Mouse (Mus musculus): ENCODE measurements around the gene Ccm2. TPM values are rescaled to one million over a fixed set of nuclear protein-coding genes. Genes with fewer than 3 reads are reported as not detected.

Gene Ccm2
- polyA plus RNA-seq, 1 experiment from 2014 or later: 88.2 TPM

- ATAC-seq (ENCODE audit: low FRiP score) (no peak), DNase-seq (ENCODE audit: low spot score) (no peak)
- H3K4me1 ChIP-seq (replicated peaks; ENCODE audit: control insufficient read depth, insufficient read depth, low read length): no peaks in the 10 kb centered on the region
- no peak overlapping the region for H3K9ac ChIP-seq (ENCODE audit: low read depth, low read length)
- H3K27ac ChIP-seq (ENCODE audit: low read depth, low read length): no peak overlapping the region
- no peak overlapping the region for H3K4me3 ChIP-seq (ENCODE audit: low read depth, low read length)
- H3K27me3 ChIP-seq (ENCODE audit: control insufficient read depth, insufficient read depth, low read length): no peaks in the 10 kb centered on the region
- no peaks in the 10 kb centered on the region for H3K9me3 ChIP-seq (ENCODE audit: control insufficient read depth, low read length)
- H3K4me2 ChIP-seq (replicated peaks; ENCODE audit: low read depth, low read length): no peak overlapping the region
- peaks cover 4% of the 10 kb centered on the region; the same call in 1 of the 2 replicates for H3K36me3 ChIP-seq (ENCODE audit: control insufficient read depth, insufficient read depth, low read length)
- WGBS: 94% methylated on average over 8 of the region's 8 CpGs
Measured at GRCm38 (mm10) chr11:6585748-6586147, 39.1 kb downstream of the Ccm2 start.

- H3K4me3 ChIP-seq (ENCODE audit: low read depth, low read length): no peak overlapping the region
- peaks cover 4% of the 10 kb centered on the region; the same call in 1 of the 2 replicates for H3K36me3 ChIP-seq (ENCODE audit: control insufficient read depth, insufficient read depth, low read length)
- no peaks in the 10 kb centered on the region for H3K9me3 ChIP-seq (ENCODE audit: control insufficient read depth, low read length)
- H3K4me1 ChIP-seq (replicated peaks; ENCODE audit: control insufficient read depth, insufficient read depth, low read length): no peaks in the 10 kb centered on the region
- H3K27ac ChIP-seq (ENCODE audit: low read depth, low read length): no peak overlapping the region
- no peak overlapping the region for H3K9ac ChIP-seq (ENCODE audit: low read depth, low read length)
- no peaks in the 10 kb centered on the region for H3K27me3 ChIP-seq (ENCODE audit: control insufficient read depth, insufficient read depth, low read length)
- DNase-seq (ENCODE audit: low spot score) (no peak), ATAC-seq (ENCODE audit: low FRiP score) (no peak)
- WGBS: 95% methylated on average over 3 of the region's 3 CpGs
- no peak overlapping the region for H3K4me2 ChIP-seq (replicated peaks; ENCODE audit: low read depth, low read length)
Measured at GRCm38 (mm10) chr11:6586660-6587059, 40.0 kb downstream of the Ccm2 start.

GRCm38 (mm10) chr11:6587249-6587940 lies 40.7 kb downstream of the Ccm2 start:
- Histone ChIP-seq H3K27ac (ENCODE audit: low read depth, low read length) (no peak overlapping the region), H3K4me3 (ENCODE audit: low read depth, low read length) (no peak overlapping the region), H3K27me3 (ENCODE audit: control insufficient read depth, insufficient read depth, low read length) (no peaks in the 10 kb centered on the region), H3K4me1 (replicated peaks; ENCODE audit: control insufficient read depth, insufficient read depth, low read length) (no peaks in the 10 kb centered on the region), H3K36me3 (ENCODE audit: control insufficient read depth, insufficient read depth, low read length) (peaks cover 6% of the 10 kb centered on the region; the same call in 1 of the 2 replicates), H3K9me3 (ENCODE audit: control insufficient read depth, low read length) (no peaks in the 10 kb centered on the region), H3K4me2 (replicated peaks; ENCODE audit: low read depth, low read length) (no peak overlapping the region), H3K9ac (ENCODE audit: low read depth, low read length) (no peak overlapping the region)
- ATAC-seq (ENCODE audit: low FRiP score) (no peak), DNase-seq (ENCODE audit: low spot score) (no peak)
- 96% methylated on average over 7 of the region's 7 CpGs for WGBS

- no peak for ATAC-seq (ENCODE audit: low FRiP score)
- no peaks in the 10 kb centered on the region for H3K4me1 ChIP-seq (replicated peaks; ENCODE audit: control insufficient read depth, insufficient read depth, low read length)
- WGBS: 94% methylated on average over 7 of the region's 7 CpGs
- H3K36me3 ChIP-seq (ENCODE audit: control insufficient read depth, insufficient read depth, low read length): peaks cover 9% of the 10 kb centered on the region
- H3K27ac ChIP-seq (ENCODE audit: low read depth, low read length): no peak overlapping the region
- H3K9me3 ChIP-seq (ENCODE audit: control insufficient read depth, low read length): no peaks in the 10 kb centered on the region
- no peak overlapping the region for H3K4me2 ChIP-seq (replicated peaks; ENCODE audit: low read depth, low read length)
- no peak overlapping the region for H3K4me3 ChIP-seq (ENCODE audit: low read depth, low read length)
- DNase-seq (ENCODE audit: low spot score): no peak
- no peaks in the 10 kb centered on the region for H3K27me3 ChIP-seq (ENCODE audit: control insufficient read depth, insufficient read depth, low read length)
- no peak overlapping the region for H3K9ac ChIP-seq (ENCODE audit: low read depth, low read length)
Measured at GRCm38 (mm10) chr11:6588295-6588694, 41.6 kb downstream of the Ccm2 start.

- Histone ChIP-seq H3K27me3 (ENCODE audit: control insufficient read depth, insufficient read depth, low read length) (no peaks in the 10 kb centered on the region), H3K27ac (ENCODE audit: low read depth, low read length) (no peak overlapping the region), H3K36me3 (ENCODE audit: control insufficient read depth, insufficient read depth, low read length) (peaks cover 11% of the 10 kb centered on the region), H3K9ac (ENCODE audit: low read depth, low read length) (no peak overlapping the region), H3K4me3 (ENCODE audit: low read depth, low read length) (no peak overlapping the region), H3K4me1 (replicated peaks; ENCODE audit: control insufficient read depth, insufficient read depth, low read length) (no peaks in the 10 kb centered on the region), H3K4me2 (replicated peaks; ENCODE audit: low read depth, low read length) (no peak overlapping the region), H3K9me3 (ENCODE audit: control insufficient read depth, low read length) (no peaks in the 10 kb centered on the region)
- 92% methylated on average over 7 of the region's 7 CpGs for WGBS
- ATAC-seq (ENCODE audit: low FRiP score) (no peak), DNase-seq (ENCODE audit: low spot score) (no peak)
Measured at GRCm38 (mm10) chr11:6589838-6590237, 43.2 kb downstream of the Ccm2 start.

- no peaks in the 10 kb centered on the region for H3K4me1 ChIP-seq (replicated peaks; ENCODE audit: control insufficient read depth, insufficient read depth, low read length)
- H3K27me3 ChIP-seq (ENCODE audit: control insufficient read depth, insufficient read depth, low read length): no peaks in the 10 kb centered on the region
- peaks cover 11% of the 10 kb centered on the region for H3K36me3 ChIP-seq (ENCODE audit: control insufficient read depth, insufficient read depth, low read length)
- DNase-seq (ENCODE audit: low spot score): no peak
- 79% methylated on average over 10 of the region's 10 CpGs for WGBS
- no peak overlapping the region for H3K4me3 ChIP-seq (ENCODE audit: low read depth, low read length)
- H3K4me2 ChIP-seq (replicated peaks; ENCODE audit: low read depth, low read length): no peak overlapping the region
- H3K27ac ChIP-seq (ENCODE audit: low read depth, low read length): no peak overlapping the region
- no peak overlapping the region for H3K9ac ChIP-seq (ENCODE audit: low read depth, low read length)
- no peak for ATAC-seq (ENCODE audit: low FRiP score)
- H3K9me3 ChIP-seq (ENCODE audit: control insufficient read depth, low read length): no peaks in the 10 kb centered on the region
Measured at GRCm38 (mm10) chr11:6590933-6591675, 44.4 kb downstream of the Ccm2 start.

GRCm38 (mm10) chr11:6593406-6593805 lies 46.7 kb downstream of the Ccm2 start:
- Histone ChIP-seq H3K4me1 (replicated peaks; ENCODE audit: control insufficient read depth, insufficient read depth, low read length) (peaks cover 3% of the 10 kb centered on the region; the same call in 1 of the 2 replicates), H3K36me3 (ENCODE audit: control insufficient read depth, insufficient read depth, low read length) (peaks cover 11% of the 10 kb centered on the region), H3K4me2 (replicated peaks; ENCODE audit: low read depth, low read length) (no peak overlapping the region), H3K9me3 (ENCODE audit: control insufficient read depth, low read length) (no peaks in the 10 kb centered on the region), H3K27me3 (ENCODE audit: control insufficient read depth, insufficient read depth, low read length) (no peaks in the 10 kb centered on the region), H3K9ac (ENCODE audit: low read depth, low read length) (no peak overlapping the region), H3K4me3 (ENCODE audit: low read depth, low read length) (no peak overlapping the region), H3K27ac (ENCODE audit: low read depth, low read length) (no peak overlapping the region)
- ATAC-seq (ENCODE audit: low FRiP score) (no peak), DNase-seq (ENCODE audit: low spot score) (no peak)
- 79% methylated on average over 11 of the region's 11 CpGs for WGBS

GRCm38 (mm10) chr11:6594845-6595244 lies 48.2 kb downstream of the Ccm2 start:
- Histone ChIP-seq H3K9me3 (ENCODE audit: control insufficient read depth, low read length) (no peaks in the 10 kb centered on the region), H3K4me2 (replicated peaks; ENCODE audit: low read depth, low read length) (no peak overlapping the region), H3K9ac (ENCODE audit: low read depth, low read length) (no peak overlapping the region), H3K27me3 (ENCODE audit: control insufficient read depth, insufficient read depth, low read length) (no peaks in the 10 kb centered on the region), H3K36me3 (ENCODE audit: control insufficient read depth, insufficient read depth, low read length) (peaks cover 7% of the 10 kb centered on the region), H3K4me1 (replicated peaks; ENCODE audit: control insufficient read depth, insufficient read depth, low read length) (peaks cover 16% of the 10 kb centered on the region), H3K27ac (ENCODE audit: low read depth, low read length) (no peak overlapping the region), H3K4me3 (ENCODE audit: low read depth, low read length) (no peak overlapping the region)
- 90% methylated on average over 6 of the region's 6 CpGs for WGBS
- ATAC-seq (ENCODE audit: low FRiP score) (no peak), DNase-seq (ENCODE audit: low spot score) (no peak)

- Histone ChIP-seq H3K36me3 (ENCODE audit: control insufficient read depth, insufficient read depth, low read length) (peaks cover 7% of the 10 kb centered on the region), H3K27ac (ENCODE audit: low read depth, low read length) (no peak overlapping the region)
- WGBS: 91% methylated on average over 5 of the region's 5 CpGs
Measured at GRCm38 (mm10) chr11:6595339-6595738, 48.7 kb downstream of the Ccm2 start.

More at GRCm38 (mm10) chr11:6595339-6595738, 48.7 kb downstream of the Ccm2 start:
- no peak overlapping the region for H3K9ac ChIP-seq (ENCODE audit: low read depth, low read length)
- no peak overlapping the region for H3K4me2 ChIP-seq (replicated peaks; ENCODE audit: low read depth, low read length)
- no peak overlapping the region for H3K4me3 ChIP-seq (ENCODE audit: low read depth, low read length)
- no peak for DNase-seq (ENCODE audit: low spot score)
- H3K4me1 ChIP-seq (replicated peaks; ENCODE audit: control insufficient read depth, insufficient read depth, low read length): peaks cover 19% of the 10 kb centered on the region
- no peak for ATAC-seq (ENCODE audit: low FRiP score)
- no peaks in the 10 kb centered on the region for H3K9me3 ChIP-seq (ENCODE audit: control insufficient read depth, low read length)
- no peaks in the 10 kb centered on the region for H3K27me3 ChIP-seq (ENCODE audit: control insufficient read depth, insufficient read depth, low read length)

All from hindbrain, embryonic 11.5 days (tissue).